Mouse (Mus musculus) megakaryocyte, embryonic 14.5 days (primary cell): ENCODE measurements at regions not wholly inside any gene's neighbourhood (a gene's known extent, or its start where the extent isn't known, plus 50 kb on each side); places are given as distances from the start of the nearest gene placed in this dataset.
"Not testable (repeated sequence)": the region's sequence is repeated elsewhere in the genome, so short reads cannot be mapped to it uniquely, and the experiment has no call there.

Experiments
- H3K27me3 ChIP-seq: replicated peaks from 2 replicates; pipeline ENCODE3; 2012; ENCODE audit warnings: inconsistent platforms
- H3K36me3 ChIP-seq: replicated peaks from 2 replicates; pipeline ENCODE3; 2012; ENCODE audit warnings: low read length, inconsistent platforms, mixed read lengths
- H3K4me1 ChIP-seq: 2 replicates; pipeline ENCODE4 v1.6.1; 2012; ENCODE audit warnings: inconsistent platforms
- H3K4me3 ChIP-seq: replicated peaks from 2 replicates; pipeline ENCODE3; 2012; ENCODE audit warnings: moderate library complexity, mild to moderate bottlenecking, inconsistent platforms
- H3K9me3 ChIP-seq: 2 replicates; pipeline ENCODE4 v1.6.1; 2012; ENCODE audit warnings: inconsistent platforms
- FLI1 ChIP-seq: IDR thresholded peaks from 2 replicates; pipeline ENCODE4 v1.6.1; 2012; ENCODE audit warnings: low read length, inconsistent platforms, mixed read lengths
- GATA1 ChIP-seq: IDR thresholded peaks from 3 replicates; pipeline ENCODE4 v1.6.1; 2012; ENCODE audit warnings: mixed read lengths, low read length, inconsistent platforms, borderline replicate concordance

DNA sequence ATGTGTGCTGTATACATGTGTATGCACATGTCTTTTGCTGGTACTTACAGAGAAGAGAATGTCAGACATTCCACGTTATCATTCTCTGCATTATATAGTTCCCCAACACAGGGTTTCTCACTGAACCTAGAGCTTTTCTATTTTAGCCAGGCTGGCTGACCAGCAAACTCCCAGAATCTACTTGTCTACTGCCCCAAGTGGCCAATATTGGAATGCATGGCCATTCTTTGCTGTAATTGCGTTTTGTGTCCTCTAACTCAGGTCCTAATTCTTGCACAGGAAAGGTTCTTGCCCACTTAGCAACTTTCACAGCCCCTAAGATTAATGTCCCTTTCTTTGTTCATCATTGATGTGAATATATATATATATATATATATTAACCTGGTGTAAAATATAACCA, 138.9 kb downstream of the Fasl start:
- TF ChIP-seq FLI1 (no peak), GATA1 (no peak)
- Histone ChIP-seq H3K36me3 (no peaks in the 10 kb centered on the region), H3K4me1 (no peaks in the 10 kb centered on the region), H3K9me3 (peaks cover 3% of the 10 kb centered on the region; the same call in 1 of the 2 replicates), H3K27me3 (no peaks in the 10 kb centered on the region), H3K4me3 (no peak overlapping the region)

DNA sequence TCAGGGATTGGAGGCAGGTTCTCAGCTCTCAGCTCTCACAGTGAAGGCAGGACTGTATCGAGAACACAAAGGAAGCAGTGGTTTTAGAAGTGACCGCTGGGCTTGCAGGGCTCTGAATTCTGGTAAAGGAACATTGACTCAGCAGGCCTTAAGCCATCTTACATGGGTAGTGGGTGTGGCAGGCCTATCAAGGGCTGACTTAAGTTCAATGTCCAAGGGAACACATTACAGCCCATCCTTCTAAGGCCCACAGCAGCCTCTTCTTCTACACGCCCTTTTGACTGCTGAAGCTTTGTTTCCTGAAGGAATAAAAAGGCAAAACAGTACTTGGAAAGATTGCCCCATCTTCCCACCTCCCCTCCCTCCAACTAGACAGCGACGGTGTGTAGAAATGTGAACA, 137.6 kb downstream of the Tnfsf18 start:
- no peaks in the 10 kb centered on the region for H3K36me3 ChIP-seq
- no peaks in the 10 kb centered on the region for H3K4me1 ChIP-seq
- peaks cover 7% of the 10 kb centered on the region; the same call in 1 of the 2 replicates for H3K9me3 ChIP-seq
- H3K4me3 ChIP-seq, result no peak overlapping the region
- H3K27me3 ChIP-seq, result peaks cover 2% of the 10 kb centered on the region
- TF ChIP-seq GATA1 (no peak), FLI1 (no peak)

DNA sequence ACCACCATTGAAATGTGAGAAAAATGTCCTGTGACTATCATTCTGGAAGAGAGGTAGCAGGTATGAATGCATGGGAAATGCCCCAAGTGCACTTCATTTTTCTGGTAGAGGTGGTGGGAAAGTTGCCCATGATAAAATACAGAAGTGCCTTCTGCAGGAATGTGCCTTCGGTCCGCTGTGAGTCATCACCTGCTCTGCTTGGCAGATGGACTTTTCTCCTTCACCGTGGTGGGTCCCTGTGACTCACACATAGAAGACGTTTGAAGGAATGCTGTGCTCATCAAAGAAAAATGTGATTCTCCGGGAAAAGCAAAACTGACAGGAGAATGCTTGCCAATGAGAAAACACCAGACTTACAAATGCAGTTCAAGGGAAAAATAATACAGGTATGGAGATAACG, 126.8 kb downstream of the Tnfsf18 start:
- peaks cover 3% of the 10 kb centered on the region for H3K9me3 ChIP-seq
- no peaks in the 10 kb centered on the region for H3K27me3 ChIP-seq
- no peaks in the 10 kb centered on the region for H3K36me3 ChIP-seq
- H3K4me1 ChIP-seq, result no peaks in the 10 kb centered on the region
- no peak overlapping the region for H3K4me3 ChIP-seq
- no peak for TF ChIP-seq GATA1
- no peak for TF ChIP-seq FLI1

GRCm38 (mm10) chr1:161614091-161614490, 119.6 kb downstream of the Tnfsf18 start:
- H3K36me3 ChIP-seq, H3K4me3 ChIP-seq, H3K4me1 ChIP-seq, H3K27me3 ChIP-seq: not testable (repeated sequence)
- peaks cover 17% of the 10 kb centered on the region for H3K9me3 ChIP-seq

- H3K4me3 ChIP-seq, H3K36me3 ChIP-seq, H3K27me3 ChIP-seq, H3K4me1 ChIP-seq: not testable (repeated sequence)
- peaks cover 21% of the 10 kb centered on the region for H3K9me3 ChIP-seq
These were observed 119.2 kb downstream of the Tnfsf18 start for GRCm38 (mm10) chr1:161613658-161614057.

GRCm38 (mm10) chr1:161607446-161607845, 113.0 kb downstream of the Tnfsf18 start:
- no peaks in the 10 kb centered on the region for H3K4me1 ChIP-seq
- H3K36me3 ChIP-seq, result no peaks in the 10 kb centered on the region
- peaks cover 12% of the 10 kb centered on the region for H3K9me3 ChIP-seq
- H3K4me3 ChIP-seq, result no peak overlapping the region
- no peaks in the 10 kb centered on the region for H3K27me3 ChIP-seq
- TF ChIP-seq FLI1 (no peak), GATA1 (no peak)

- Histone ChIP-seq H3K36me3 (no peaks in the 10 kb centered on the region), H3K4me1 (no peaks in the 10 kb centered on the region)
- TF ChIP-seq GATA1, result no peak
- TF ChIP-seq FLI1, result no peak
These were observed 107.7 kb downstream of the Tnfsf18 start for GRCm38 (mm10) chr1:161602150-161602549.

GRCm38 (mm10) chr1:161601167-161601566, 106.7 kb downstream of the Tnfsf18 start:
- H3K9me3 ChIP-seq, result 0 out of 2 replicates have a peak, but pooled peaks cover 2% of the 10 kb centered on the region
- H3K36me3 ChIP-seq, result no peaks in the 10 kb centered on the region
- no peak overlapping the region for H3K4me3 ChIP-seq
- no peaks in the 10 kb centered on the region for H3K4me1 ChIP-seq
- TF ChIP-seq GATA1, result no peak
- no peaks in the 10 kb centered on the region for H3K27me3 ChIP-seq

More at GRCm38 (mm10) chr1:161602150-161602549, 107.7 kb downstream of the Tnfsf18 start:
- H3K9me3 ChIP-seq, result 0 out of 2 replicates have a peak, but pooled peaks cover 2% of the 10 kb centered on the region
- H3K4me3 ChIP-seq, result no peak overlapping the region
- H3K27me3 ChIP-seq, result no peaks in the 10 kb centered on the region

- Histone ChIP-seq H3K27me3 (no peaks in the 10 kb centered on the region), H3K9me3 (peaks cover 10% of the 10 kb centered on the region; the same call in 1 of the 2 replicates), H3K36me3 (no peaks in the 10 kb centered on the region), H3K4me1 (no peaks in the 10 kb centered on the region), H3K4me3 (no peak overlapping the region)
- no peak for TF ChIP-seq FLI1
- TF ChIP-seq GATA1, result no peak
These were observed 103.7 kb downstream of the Tnfsf18 start for GRCm38 (mm10) chr1:161598167-161598566.

DNA sequence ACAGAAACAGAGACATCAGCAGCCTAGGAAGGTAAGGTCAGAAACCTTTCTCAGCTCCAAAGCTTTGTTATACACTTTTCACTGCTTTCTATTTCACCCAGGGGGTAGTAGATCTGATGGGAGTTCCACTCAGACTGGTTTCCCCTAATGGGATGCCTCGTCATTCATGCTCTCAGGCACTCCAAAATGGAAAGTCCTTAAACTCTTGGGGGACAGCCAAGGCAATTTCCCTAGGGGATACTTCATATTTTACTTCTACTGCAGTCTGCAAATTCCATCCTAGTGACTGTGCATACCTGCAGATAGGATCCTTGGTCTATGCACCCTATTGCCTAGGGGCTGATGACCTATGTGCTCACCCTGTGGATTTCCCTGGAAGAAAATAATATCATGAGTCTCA, 82.1 kb downstream of the Tnfsf18 start:
- H3K4me1 ChIP-seq, result no peaks in the 10 kb centered on the region
- TF ChIP-seq FLI1 (no peak), GATA1 (no peak)

GRCm38 (mm10) chr1:161575939-161576338, 81.5 kb downstream of the Tnfsf18 start:
- H3K4me1 ChIP-seq, result no peaks in the 10 kb centered on the region
- H3K4me3 ChIP-seq, result no peak overlapping the region
- H3K9me3 ChIP-seq, result no peaks in the 10 kb centered on the region
- peaks cover 6% of the 10 kb centered on the region for H3K27me3 ChIP-seq
- H3K36me3 ChIP-seq, result no peaks in the 10 kb centered on the region
- no peak for TF ChIP-seq FLI1
- no peak for TF ChIP-seq GATA1

More for the DNA sequence above, 82.1 kb downstream of the Tnfsf18 start:
- no peak overlapping the region for H3K4me3 ChIP-seq
- H3K27me3 ChIP-seq, result peaks cover 6% of the 10 kb centered on the region
- no peaks in the 10 kb centered on the region for H3K36me3 ChIP-seq
- H3K9me3 ChIP-seq, result no peaks in the 10 kb centered on the region

DNA sequence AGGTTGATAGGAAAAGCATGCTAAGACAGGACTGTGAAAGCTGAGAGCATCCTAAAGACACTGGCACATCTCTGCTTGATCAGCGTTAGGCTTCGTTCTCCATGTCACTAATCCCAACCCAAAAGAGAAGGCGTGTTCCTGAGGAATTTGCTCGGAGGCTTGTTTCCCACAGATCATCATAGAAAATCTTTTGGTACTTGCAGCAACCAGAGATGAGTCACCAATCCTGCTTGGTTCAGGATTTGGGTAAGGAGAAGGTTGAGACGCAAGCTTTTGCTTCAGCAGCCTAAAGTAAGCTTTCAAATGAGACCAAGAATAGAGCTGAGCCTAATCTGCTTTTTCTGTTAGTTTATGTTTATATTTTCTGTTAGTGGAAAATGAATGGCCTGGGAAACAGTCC, 80.7 kb downstream of the Tnfsf18 start:
- Histone ChIP-seq H3K4me3 (no peak overlapping the region), H3K9me3 (no peaks in the 10 kb centered on the region), H3K36me3 (no peaks in the 10 kb centered on the region), H3K4me1 (no peaks in the 10 kb centered on the region), H3K27me3 (peaks cover 6% of the 10 kb centered on the region)
- TF ChIP-seq GATA1 (no peak), FLI1 (no peak)
